Mouse (Mus musculus) embryonic facial prominence, embryonic 10.5 days (tissue): ENCODE results near the gene Cacna1g. TPM values are rescaled to one million over a fixed set of nuclear protein-coding genes. Genes with fewer than 3 reads are reported as not detected.
A peak's percentile ranks its signal among the peaks of the same experiment; 100 is the strongest.
"Not testable (repeated sequence)": the region's sequence is repeated elsewhere in the genome, so short reads cannot be mapped to it uniquely, and the experiment has no call there.

Experiments
- DNase-seq: peaks from one replicate; pipeline ENCODE4 v3.0.0-alpha.2; 2017; ENCODE audit warnings: low spot score
- H3K27ac ChIP-seq: fragments of 300-500 bp; sonication (generic); replicated peaks from 2 replicates; pipeline ENCODE4 v1.5.1; 2016; ENCODE audit warnings: mild to moderate bottlenecking
- H3K27me3 ChIP-seq: fragments of 300-500 bp; sonication (generic); replicated peaks from 2 replicates; pipeline ENCODE4 v1.6.1; 2016; ENCODE audit warnings: low read depth, mild to moderate bottlenecking; ENCODE audit not compliant: poor library complexity, severe bottlenecking
- H3K36me3 ChIP-seq: fragments of 300-500 bp; sonication (generic); replicated peaks from 2 replicates; pipeline ENCODE4 v1.6.1; 2016; ENCODE audit warnings: mild to moderate bottlenecking, moderate library complexity
- H3K4me1 ChIP-seq: fragments of 300-500 bp; sonication (generic); 2 replicates; pipeline ENCODE4 v1.6.1; 2016
- H3K4me3 ChIP-seq: fragments of 300-500 bp; sonication (generic); 2 replicates; pipeline ENCODE4 v1.5.1; 2016; ENCODE audit warnings: mild to moderate bottlenecking, moderate library complexity
- H3K9me3 ChIP-seq: fragments of 300-500 bp; sonication (generic); 2 replicates; pipeline ENCODE4 v1.6.1; 2016; ENCODE audit warnings: mild to moderate bottlenecking
- WGBS: fragments of 180-500 bp; shearing (Covaris S2); methylation state at CpG from one replicate; pipeline ENCODE4 v1.1.7; 2016; 5-methylcytosine and 5-hydroxymethylcytosine counted together
- polyA plus RNA-seq: library from polyadenylated mRNA; unstranded; fragments of >200 nt; fragmentation: Nextera tagmentation; extraction: Ambion mirVana; gene quantifications from 2 replicates; pipeline ENCODE4 v1.2.1, GENCODE M21; 2016

Cacna1g gene
- polyA plus RNA-seq, 1 experiment from 2014 or later = 13.5 TPM

- Histone ChIP-seq H3K4me1 (peaks cover 56% of the 10 kb centered on the region), H3K27ac (no peak overlapping the region)
These were observed 61.4 kb downstream of the Cacna1g start for GRCm38 (mm10) chr11:94412562-94412961.

GRCm38 (mm10) chr11:94407803-94408321 is 66.1 kb downstream of the Cacna1g start:
- peak; percentile 47 for DNase-seq
- H3K27ac ChIP-seq = 0 out of 2 replicates have a peak overlapping the region, but pooled peaks have one; percentile 24
- H3K4me3 ChIP-seq = no peak overlapping the region
- H3K9me3 ChIP-seq = no peaks in the 10 kb centered on the region
- peaks cover 57% of the 10 kb centered on the region for H3K4me1 ChIP-seq
- peaks cover 39% of the 10 kb centered on the region for H3K36me3 ChIP-seq
- 48% methylated on average over 11 of the region's 11 CpGs for WGBS
- H3K27me3 ChIP-seq = peaks cover 42% of the 10 kb centered on the region

More at GRCm38 (mm10) chr11:94412562-94412961, 61.4 kb downstream of the Cacna1g start:
- DNase-seq = no peak
- WGBS = 68% methylated on average over 2 of the region's 2 CpGs
- H3K4me3 ChIP-seq = no peak overlapping the region
- peaks cover 62% of the 10 kb centered on the region for H3K27me3 ChIP-seq
- peaks cover 71% of the 10 kb centered on the region for H3K36me3 ChIP-seq
- H3K9me3 ChIP-seq = no peaks in the 10 kb centered on the region

- Histone ChIP-seq H3K27me3 (peaks cover 34% of the 10 kb centered on the region), H3K9me3 (no peaks in the 10 kb centered on the region), H3K4me3 (no peak overlapping the region), H3K4me1 (peaks cover 56% of the 10 kb centered on the region), H3K36me3 (peaks cover 18% of the 10 kb centered on the region; the same call in 1 of the 2 replicates), H3K27ac (no peak overlapping the region)
- 58% methylated on average over 6 of the region's 6 CpGs for WGBS
- no peak for DNase-seq
These were observed 68.7 kb downstream of the Cacna1g start for GRCm38 (mm10) chr11:94405348-94405747.

- no peak overlapping the region for H3K27ac ChIP-seq
- peaks cover 12% of the 10 kb centered on the region; the same call in 1 of the 2 replicates for H3K36me3 ChIP-seq
- H3K9me3 ChIP-seq = no peaks in the 10 kb centered on the region
- WGBS = 24% methylated on average over 11 of the region's 11 CpGs
- peaks cover 50% of the 10 kb centered on the region for H3K4me1 ChIP-seq
- DNase-seq = peak; percentile 83
- no peak overlapping the region for H3K4me3 ChIP-seq
- H3K27me3 ChIP-seq = peaks cover 28% of the 10 kb centered on the region
These were observed 69.2 kb downstream of the Cacna1g start for GRCm38 (mm10) chr11:94404641-94405260.

GRCm38 (mm10) chr11:94404178-94404577 is 69.8 kb downstream of the Cacna1g start:
- Histone ChIP-seq H3K9me3 (no peaks in the 10 kb centered on the region), H3K27ac (no peak overlapping the region), H3K36me3 (peaks cover 6% of the 10 kb centered on the region; the same call in 1 of the 2 replicates), H3K4me1 (peaks cover 45% of the 10 kb centered on the region), H3K4me3 (no peak overlapping the region), H3K27me3 (peaks cover 23% of the 10 kb centered on the region)
- DNase-seq = no peak
- 59% methylated on average over 5 of the region's 5 CpGs for WGBS

- Histone ChIP-seq H3K27ac (no peak overlapping the region), H3K4me1 (peaks cover 40% of the 10 kb centered on the region), H3K9me3 (no peaks in the 10 kb centered on the region), H3K27me3 (0 out of 2 replicates have a peak, but pooled peaks cover 19% of the 10 kb centered on the region), H3K36me3 (peaks cover 2% of the 10 kb centered on the region; the same call in 1 of the 2 replicates), H3K4me3 (no peak overlapping the region)
- DNase-seq = no peak
- WGBS = 76% methylated on average over 10 of the region's 10 CpGs
These were observed 70.2 kb downstream of the Cacna1g start for GRCm38 (mm10) chr11:94403757-94404156.

GRCm38 (mm10) chr11:94402731-94403130 is 71.3 kb downstream of the Cacna1g start:
- no peak overlapping the region for H3K27ac ChIP-seq
- no peaks in the 10 kb centered on the region for H3K9me3 ChIP-seq
- 0 out of 2 replicates have a peak, but pooled peaks cover 18% of the 10 kb centered on the region for H3K27me3 ChIP-seq
- 79% methylated on average over 5 of the region's 5 CpGs for WGBS
- no peak for DNase-seq
- peaks cover 35% of the 10 kb centered on the region for H3K4me1 ChIP-seq
- no peak overlapping the region for H3K4me3 ChIP-seq
- H3K36me3 ChIP-seq = no peaks in the 10 kb centered on the region

- Histone ChIP-seq H3K4me1 (peaks cover 28% of the 10 kb centered on the region), H3K27me3 (0 out of 2 replicates have a peak, but pooled peaks cover 18% of the 10 kb centered on the region)
- H3K9me3 ChIP-seq, H3K36me3 ChIP-seq, H3K27ac ChIP-seq, DNase-seq, H3K4me3 ChIP-seq: not testable (repeated sequence)
- 90% methylated on average over 4 of the region's 4 CpGs for WGBS
These were observed 72.0 kb downstream of the Cacna1g start for GRCm38 (mm10) chr11:94402029-94402428.

- peaks cover 22% of the 10 kb centered on the region for H3K4me1 ChIP-seq
- no peaks in the 10 kb centered on the region for H3K9me3 ChIP-seq
- no peak for DNase-seq
- H3K27ac ChIP-seq = no peak overlapping the region
- H3K4me3 ChIP-seq = no peak overlapping the region
- 79% methylated on average over 6 of the region's 6 CpGs for WGBS
- no peaks in the 10 kb centered on the region for H3K36me3 ChIP-seq
- H3K27me3 ChIP-seq = peaks cover 15% of the 10 kb centered on the region; the same call in 1 of the 2 replicates
These were observed 73.0 kb downstream of the Cacna1g start for GRCm38 (mm10) chr11:94400996-94401395.

GRCm38 (mm10) chr11:94394107-94394506 is 79.9 kb downstream of the Cacna1g start:
- H3K27ac ChIP-seq = no peak overlapping the region
- no peaks in the 10 kb centered on the region for H3K9me3 ChIP-seq
- WGBS = 87% methylated on average over 7 of the region's 7 CpGs
- DNase-seq = no peak
- peaks cover 47% of the 10 kb centered on the region for H3K27me3 ChIP-seq
- no peaks in the 10 kb centered on the region for H3K36me3 ChIP-seq
- no peak overlapping the region for H3K4me3 ChIP-seq
- peaks cover 8% of the 10 kb centered on the region for H3K4me1 ChIP-seq

- not testable (repeated sequence) for H3K4me1 ChIP-seq, H3K9me3 ChIP-seq, DNase-seq, H3K36me3 ChIP-seq, H3K27ac ChIP-seq, H3K4me3 ChIP-seq
- peaks cover 47% of the 10 kb centered on the region for H3K27me3 ChIP-seq
- 85% methylated on average over 4 of the region's 4 CpGs for WGBS
These were observed 80.5 kb downstream of the Cacna1g start for GRCm38 (mm10) chr11:94393490-94393889.

- Histone ChIP-seq H3K9me3 (no peaks in the 10 kb centered on the region), H3K4me1 (peaks cover 10% of the 10 kb centered on the region), H3K27ac (0 out of 2 replicates have a peak within 1 kb of the TSS, but pooled peaks have one; percentile 24), H3K27me3 (peaks cover 47% of the 10 kb centered on the region), H3K4me3 (peak within 1 kb of the TSS; percentile 50), H3K36me3 (no peaks in the 10 kb centered on the region)
- peak; percentile 36 for DNase-seq
- 10% methylated on average over 20 of the region's 20 CpGs for WGBS
These were observed 81.3 kb downstream of the Cacna1g start, which contains the start of gene Abcc3 for GRCm38 (mm10) chr11:94392672-94393109. Abcc3 (minus strand) TSS chr11:94392997.

- no peak for DNase-seq
- no peaks in the 10 kb centered on the region for H3K9me3 ChIP-seq
- H3K36me3 ChIP-seq = no peaks in the 10 kb centered on the region
- no peak overlapping the region for H3K4me3 ChIP-seq
- H3K27ac ChIP-seq = no peak overlapping the region
- peaks cover 14% of the 10 kb centered on the region for H3K4me1 ChIP-seq
- WGBS = 91% methylated on average over 10 of the region's 10 CpGs
- H3K27me3 ChIP-seq = peaks cover 47% of the 10 kb centered on the region
These were observed 82.3 kb downstream of the Cacna1g start for GRCm38 (mm10) chr11:94391661-94392060.
